Mouse (Mus musculus): ENCODE measurements around the gene Dimt1.
"Not testable (repeated sequence)": the region's sequence is repeated elsewhere in the genome, so short reads cannot be mapped to it uniquely, and the experiment has no call there.

Dimt1 gene

DNA sequence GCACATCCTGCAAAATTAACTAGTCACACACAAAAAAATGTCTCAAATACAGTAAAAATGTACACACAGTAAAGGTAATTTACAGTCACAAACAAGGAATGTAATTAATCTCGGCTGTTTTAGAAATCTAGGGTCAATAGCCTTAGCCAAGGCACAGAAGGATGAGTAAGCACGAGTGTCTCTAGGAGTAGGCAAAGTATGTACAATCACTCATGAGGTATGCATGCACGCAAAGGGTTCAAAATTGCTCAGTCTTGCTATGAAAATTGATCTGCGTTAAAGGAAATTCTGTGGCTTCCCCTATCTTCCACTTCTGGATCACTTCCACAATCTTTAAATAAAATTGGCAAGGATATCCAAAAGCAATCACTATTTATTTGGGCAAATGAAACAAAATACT lies 14.6 kb downstream of the Dimt1 start:
- no peak for DNase-seq (ENCODE audit: low spot score)

DNA sequence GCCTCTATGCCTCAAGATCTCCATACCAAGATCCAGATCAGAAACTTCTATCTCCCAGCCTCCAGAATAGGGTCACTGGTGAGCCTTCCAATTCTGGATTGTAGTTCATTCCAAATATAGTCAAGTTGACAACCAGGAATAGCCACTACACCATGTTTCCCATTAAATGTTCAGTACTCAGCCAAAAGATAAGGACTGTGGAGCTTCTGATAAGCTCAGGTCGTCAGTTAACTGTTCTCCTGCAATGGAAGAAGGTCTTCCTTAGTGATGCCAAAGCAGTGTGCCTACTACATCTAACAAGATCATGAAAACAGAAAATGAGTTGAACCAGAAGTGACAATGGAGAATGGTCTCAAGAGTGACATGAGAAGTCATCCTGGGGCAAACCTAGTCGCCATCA lies 50.0 kb downstream of the Dimt1 start:
- no peak for DNase-seq (ENCODE audit: low spot score)

DNA sequence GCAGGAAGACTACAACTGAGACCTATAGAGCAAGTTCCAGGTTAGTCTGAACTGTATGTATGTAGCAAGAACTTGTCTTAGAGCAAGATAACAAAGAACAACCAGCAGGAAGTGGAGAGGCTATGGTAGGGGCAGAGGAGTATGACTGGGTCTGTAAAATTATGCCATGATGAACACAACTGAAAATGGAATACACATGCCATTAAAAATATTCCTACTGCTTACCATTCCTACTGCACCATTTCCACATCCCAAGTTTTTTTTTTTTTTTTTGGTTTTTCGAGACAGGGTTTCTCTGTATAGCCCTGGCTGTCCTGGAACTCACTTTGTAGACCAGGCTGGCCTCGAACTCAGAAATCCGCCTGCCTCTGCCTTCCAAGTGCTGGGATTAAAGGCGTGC lies 50.6 kb downstream of the Dimt1 start:
- DNase-seq (ENCODE audit: low spot score): not testable (repeated sequence)

DNA sequence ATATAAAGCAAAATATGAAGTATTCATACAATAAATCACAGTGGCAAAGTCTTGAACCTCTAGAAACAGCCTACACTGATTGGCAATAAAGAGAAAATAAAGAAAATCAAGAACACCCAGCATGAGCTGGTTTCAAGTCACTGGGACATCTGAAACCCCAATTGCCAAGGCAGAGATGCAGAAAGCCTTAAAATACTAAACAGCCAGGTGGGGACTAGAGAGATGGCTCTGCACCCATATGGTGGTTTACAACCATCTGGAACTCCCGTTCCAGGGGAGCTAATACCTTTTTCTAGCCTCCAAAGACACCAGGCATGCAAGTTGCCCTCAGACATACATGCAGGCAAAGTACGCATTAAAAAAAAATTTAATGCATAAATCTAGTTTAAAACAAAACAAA lies 51.1 kb downstream of the Dimt1 start:
- DNase-seq (ENCODE audit: low spot score): no peak

DNA sequence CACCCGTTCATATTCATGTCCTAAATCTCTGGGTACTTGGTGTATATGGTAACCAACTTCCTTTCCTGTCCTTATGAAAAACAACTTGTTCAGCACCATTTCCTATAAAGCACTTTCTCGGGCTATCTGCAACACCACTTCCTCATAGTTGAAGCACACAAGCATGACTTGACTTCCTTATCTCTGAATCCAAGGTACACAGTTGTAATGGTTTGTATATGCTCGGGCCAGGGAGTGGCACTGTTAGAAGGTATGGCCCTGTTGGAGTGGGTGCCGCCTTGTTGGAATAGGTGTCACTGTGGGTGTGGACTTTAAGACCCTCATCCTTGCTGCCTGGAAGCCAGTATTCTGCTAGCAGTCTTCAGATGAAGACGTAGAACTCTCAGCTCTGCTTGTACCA lies 51.7 kb downstream of the Dimt1 start:
- no peak for DNase-seq (ENCODE audit: low spot score)

DNA sequence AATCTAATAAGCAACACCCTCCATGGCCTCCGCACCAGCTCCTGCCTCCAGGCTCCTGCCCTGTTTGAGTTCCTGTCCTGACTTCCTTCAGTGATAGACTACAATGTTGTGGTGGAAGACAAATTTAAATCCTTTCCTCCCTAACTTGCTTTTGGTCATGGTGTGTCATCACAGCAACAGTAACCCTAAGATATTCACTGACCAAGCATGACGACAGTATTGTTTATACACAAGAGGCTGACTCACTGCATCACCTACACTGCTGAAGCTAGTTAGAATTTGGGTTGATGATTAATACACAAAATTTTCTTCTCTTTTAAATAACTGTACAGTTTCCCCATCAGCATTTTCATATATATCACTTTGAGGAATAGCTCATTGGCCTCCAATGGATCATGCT lies 56.3 kb downstream of the Dimt1 start:
- DNase-seq (ENCODE audit: low spot score): no peak

DNA sequence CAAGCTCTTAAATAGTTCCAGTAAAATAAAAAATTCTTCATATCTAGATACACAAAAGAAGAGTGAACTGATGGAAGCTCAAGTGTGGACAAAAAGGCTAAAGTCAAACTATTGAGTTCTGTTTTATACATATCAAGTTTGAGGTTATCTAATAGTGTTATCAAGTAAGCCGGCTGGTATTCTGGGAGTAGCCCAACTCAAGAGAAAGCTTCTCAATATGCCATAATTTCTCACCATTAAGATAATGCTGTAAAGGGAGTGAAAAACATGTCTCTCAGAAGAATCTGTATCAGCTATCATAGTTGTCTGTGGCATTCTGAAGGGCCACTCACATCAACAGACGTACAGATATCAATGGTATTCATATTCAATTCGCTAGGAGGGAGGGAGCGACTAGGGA lies 61.2 kb downstream of the Dimt1 start:
- no peak for DNase-seq (ENCODE audit: low spot score)

All from adipocyte (in vitro differentiated cells).